Mouse (Mus musculus): Measurements from ENCODE around the gene Atl3. TPM values are rescaled to one million over a fixed set of nuclear protein-coding genes. Genes with fewer than 3 reads are reported as not detected.

Atl3 gene
- polyA plus RNA-seq, 1 experiment from 2014 or later, result 6.0 TPM

GRCm38 (mm10) chr19:7551550-7552300 lies 57.9 kb downstream of the Atl3 start:
- WGBS, result 69% methylated on average over 4 of the region's 4 CpGs
- Histone ChIP-seq H3K9ac (replicated peaks) (no peak overlapping the region), H3K27ac (no peak overlapping the region), H3K36me3 (no peaks in the 10 kb centered on the region), H3K4me3 (replicated peaks) (no peak overlapping the region), H3K9me3 (no peaks in the 10 kb centered on the region), H3K27me3 (no peaks in the 10 kb centered on the region), H3K4me2 (replicated peaks) (no peak overlapping the region), H3K4me1 (replicated peaks) (no peaks in the 10 kb centered on the region)
- no peak for ATAC-seq

- no peak overlapping the region for H3K9ac ChIP-seq (replicated peaks)
- H3K9me3 ChIP-seq, result no peaks in the 10 kb centered on the region
- H3K27ac ChIP-seq, result no peak overlapping the region
- H3K36me3 ChIP-seq, result no peaks in the 10 kb centered on the region
- ATAC-seq, result no peak
- H3K27me3 ChIP-seq, result no peaks in the 10 kb centered on the region
- WGBS, result 85% methylated on average over 2 of the region's 2 CpGs
- H3K4me2 ChIP-seq (replicated peaks), result no peak overlapping the region
- peaks cover 2% of the 10 kb centered on the region for H3K4me1 ChIP-seq (replicated peaks)
- no peak overlapping the region for H3K4me3 ChIP-seq (replicated peaks)
Measured at GRCm38 (mm10) chr19:7552301-7552673, 58.4 kb downstream of the Atl3 start.

GRCm38 (mm10) chr19:7553441-7553840 lies 59.6 kb downstream of the Atl3 start:
- no peaks in the 10 kb centered on the region for H3K36me3 ChIP-seq
- H3K9me3 ChIP-seq, result no peaks in the 10 kb centered on the region
- H3K4me1 ChIP-seq (replicated peaks), result peaks cover 12% of the 10 kb centered on the region
- H3K27ac ChIP-seq, result no peak overlapping the region
- no peak overlapping the region for H3K9ac ChIP-seq (replicated peaks)
- no peak overlapping the region for H3K4me3 ChIP-seq (replicated peaks)
- ATAC-seq, result no peak
- H3K27me3 ChIP-seq, result peaks cover 11% of the 10 kb centered on the region
- no peak overlapping the region for H3K4me2 ChIP-seq (replicated peaks)

DNA sequence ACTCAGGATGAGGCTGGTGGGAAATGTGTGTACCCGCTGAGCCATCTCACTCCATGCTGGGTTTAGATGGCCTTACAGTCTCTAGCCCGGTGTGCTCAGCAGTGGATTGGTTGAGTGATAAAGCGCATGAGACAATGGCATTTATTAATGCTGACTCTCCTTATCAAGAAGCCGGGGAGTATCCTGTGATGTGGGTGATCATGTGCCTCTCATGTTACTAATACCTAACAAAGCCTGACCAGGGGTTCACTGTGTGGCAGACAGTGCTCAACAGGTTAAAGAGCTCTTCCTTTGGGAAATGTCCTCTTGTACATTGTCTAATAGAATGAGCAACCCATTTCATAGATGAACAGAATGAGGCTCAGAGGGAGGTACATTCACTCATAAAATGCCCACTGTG lies 61.0 kb downstream of the Atl3 start:
- Histone ChIP-seq H3K27ac (no peak overlapping the region), H3K36me3 (no peaks in the 10 kb centered on the region), H3K9me3 (no peaks in the 10 kb centered on the region), H3K27me3 (peaks cover 12% of the 10 kb centered on the region), H3K4me2 (replicated peaks) (no peak overlapping the region), H3K4me3 (replicated peaks) (no peak overlapping the region), H3K9ac (replicated peaks) (no peak overlapping the region), H3K4me1 (replicated peaks) (peaks cover 12% of the 10 kb centered on the region)
- ATAC-seq, result no peak
- WGBS, result 71% methylated on average over 4 of the region's 4 CpGs

- Histone ChIP-seq H3K36me3 (no peaks in the 10 kb centered on the region), H3K4me1 (replicated peaks) (peaks cover 12% of the 10 kb centered on the region), H3K27ac (no peak overlapping the region), H3K27me3 (peaks cover 12% of the 10 kb centered on the region), H3K4me3 (replicated peaks) (no peak overlapping the region), H3K4me2 (replicated peaks) (no peak overlapping the region), H3K9ac (replicated peaks) (no peak overlapping the region), H3K9me3 (no peaks in the 10 kb centered on the region)
- WGBS, result 96% methylated on average over 1 of the region's 1 CpGs
- no peak for ATAC-seq
Measured at GRCm38 (mm10) chr19:7556641-7557040, 62.8 kb downstream of the Atl3 start.

DNA sequence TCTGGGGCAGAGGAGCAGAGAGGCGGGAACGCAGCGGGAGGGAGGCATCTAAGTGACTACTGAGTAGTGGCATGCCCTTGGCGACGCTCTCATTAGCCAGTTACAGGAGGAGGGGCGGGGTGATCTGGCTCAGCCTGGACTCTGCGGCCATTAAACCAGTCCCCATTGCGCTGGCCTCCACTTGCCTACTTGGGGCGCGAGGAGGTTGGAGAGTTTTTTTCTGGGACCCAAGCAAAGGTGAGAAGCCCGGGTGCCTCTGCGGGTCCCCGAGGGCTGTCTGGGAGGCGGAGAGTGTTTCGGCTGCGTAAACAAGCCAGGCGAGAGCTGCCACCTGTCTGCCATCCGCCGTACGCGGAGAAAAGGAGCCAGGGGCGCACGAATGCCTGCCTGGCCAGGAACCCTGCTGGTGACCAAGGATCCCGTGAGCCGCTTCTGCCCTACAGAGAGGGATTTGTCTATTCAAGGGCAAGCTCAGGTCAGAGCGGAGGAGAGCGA lies 63.5 kb downstream of the Atl3 start, which contains the start of gene Pla2g16:
Pla2g16 (plus strand) TSS at position 132 of the 495 bp plus-strand sequence.
- H3K9me3 ChIP-seq, result no peaks in the 10 kb centered on the region
- H3K9ac ChIP-seq (replicated peaks), result peak within 1 kb of the TSS; percentile 26; the same call in 1 of the 2 replicates
- peak within 1 kb of the TSS; percentile 32 for H3K4me3 ChIP-seq (replicated peaks)
- peak; percentile 76 for ATAC-seq
- peaks cover 12% of the 10 kb centered on the region for H3K4me1 ChIP-seq (replicated peaks)
- H3K36me3 ChIP-seq, result no peaks in the 10 kb centered on the region
- H3K4me2 ChIP-seq (replicated peaks), result peak within 1 kb of the TSS; percentile 58
- H3K27me3 ChIP-seq, result peaks cover 12% of the 10 kb centered on the region
- WGBS, result 1% methylated on average over 27 of the region's 27 CpGs
- no peak within 1 kb of the TSS for H3K27ac ChIP-seq

DNA sequence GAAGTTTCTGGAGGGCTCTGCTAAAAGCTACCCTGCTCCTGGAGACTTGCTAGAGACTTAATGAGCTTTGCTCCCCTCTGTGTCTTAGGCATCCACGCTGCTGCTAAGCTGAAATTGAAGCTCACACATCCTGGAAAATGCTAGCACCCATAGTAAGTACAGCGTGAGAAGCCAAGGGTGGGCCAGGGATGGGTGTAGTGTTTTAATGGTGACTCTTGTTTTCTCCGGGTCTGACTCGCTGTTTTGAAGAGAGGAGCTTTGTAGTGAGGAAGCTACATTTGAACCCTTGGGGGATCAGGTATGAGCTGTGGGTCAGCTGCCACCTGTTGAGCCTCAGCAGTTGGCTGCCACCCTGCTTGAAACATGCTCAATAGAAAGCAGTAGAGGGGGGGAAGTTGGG lies 64.0 kb downstream of the Atl3 start:
- peak overlapping the region; percentile 32 for H3K4me3 ChIP-seq (replicated peaks)
- peaks cover 12% of the 10 kb centered on the region for H3K27me3 ChIP-seq
- peak overlapping the region; percentile 58 for H3K4me2 ChIP-seq (replicated peaks)
- peaks cover 12% of the 10 kb centered on the region for H3K4me1 ChIP-seq (replicated peaks)
- no peak overlapping the region for H3K9ac ChIP-seq (replicated peaks)
- no peak overlapping the region for H3K27ac ChIP-seq
- WGBS, result 5% methylated on average over 4 of the region's 4 CpGs
- H3K9me3 ChIP-seq, result no peaks in the 10 kb centered on the region
- H3K36me3 ChIP-seq, result no peaks in the 10 kb centered on the region
- no peak for ATAC-seq

GRCm38 (mm10) chr19:7558675-7559074 lies 64.8 kb downstream of the Atl3 start:
- H3K4me3 ChIP-seq (replicated peaks), result no peak overlapping the region
- WGBS, result 83% methylated on average over 4 of the region's 4 CpGs
- no peak overlapping the region for H3K4me2 ChIP-seq (replicated peaks)
- H3K27me3 ChIP-seq, result peaks cover 12% of the 10 kb centered on the region
- no peak for ATAC-seq
- H3K27ac ChIP-seq, result no peak overlapping the region
- H3K9ac ChIP-seq (replicated peaks), result no peak overlapping the region
- peaks cover 12% of the 10 kb centered on the region for H3K4me1 ChIP-seq (replicated peaks)
- H3K9me3 ChIP-seq, result no peaks in the 10 kb centered on the region
- no peaks in the 10 kb centered on the region for H3K36me3 ChIP-seq

DNA sequence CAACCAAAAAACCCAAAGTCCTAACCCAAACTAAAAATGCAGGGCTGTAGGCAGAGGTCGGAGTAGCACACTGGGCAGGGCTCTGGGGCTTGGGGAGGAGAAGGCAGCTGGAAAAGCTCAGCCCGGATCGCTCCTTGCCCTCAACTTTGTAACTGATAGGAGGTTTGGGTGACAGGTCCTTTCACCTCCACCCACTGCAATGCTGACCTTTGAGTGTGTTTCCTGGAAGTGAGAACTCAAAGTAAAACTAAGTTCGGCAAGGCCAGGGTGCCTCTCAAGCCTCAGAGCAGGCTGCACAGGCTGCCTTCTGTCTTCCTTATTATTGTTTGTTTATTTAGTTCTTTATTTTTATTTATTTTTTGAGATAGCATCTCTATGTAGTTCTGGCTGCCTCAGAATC lies 66.1 kb downstream of the Atl3 start:
- no peak overlapping the region for H3K27ac ChIP-seq
- peaks cover 12% of the 10 kb centered on the region for H3K4me1 ChIP-seq (replicated peaks)
- WGBS, result 82% methylated on average over 4 of the region's 4 CpGs
- H3K9me3 ChIP-seq, result no peaks in the 10 kb centered on the region
- ATAC-seq, result no peak
- no peak overlapping the region for H3K4me2 ChIP-seq (replicated peaks)
- H3K36me3 ChIP-seq, result no peaks in the 10 kb centered on the region
- peaks cover 12% of the 10 kb centered on the region for H3K27me3 ChIP-seq
- no peak overlapping the region for H3K9ac ChIP-seq (replicated peaks)
- H3K4me3 ChIP-seq (replicated peaks), result no peak overlapping the region

DNA sequence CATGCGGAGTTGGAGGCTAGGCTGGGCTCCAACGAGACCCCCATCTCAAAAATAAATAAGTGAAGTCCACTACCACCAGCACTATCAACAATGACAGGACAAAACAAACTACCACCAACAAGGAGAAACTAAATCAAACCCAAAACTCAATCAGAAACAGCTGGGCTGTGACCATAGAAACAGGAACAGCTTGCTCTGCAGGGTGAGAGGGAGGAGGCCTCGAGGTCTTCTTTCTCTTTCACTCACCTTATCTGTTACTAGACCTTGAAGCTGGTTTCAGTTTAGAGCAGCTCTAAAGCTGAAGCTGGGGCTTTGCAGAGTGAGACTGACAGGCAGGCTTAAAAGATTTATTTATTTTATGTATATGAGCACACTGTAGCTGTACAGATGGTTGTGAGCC lies 67.6 kb downstream of the Atl3 start:
- Histone ChIP-seq H3K4me2 (replicated peaks) (no peak overlapping the region), H3K4me3 (replicated peaks) (no peak overlapping the region), H3K36me3 (no peaks in the 10 kb centered on the region), H3K4me1 (replicated peaks) (peaks cover 12% of the 10 kb centered on the region), H3K9ac (replicated peaks) (no peak overlapping the region), H3K9me3 (no peaks in the 10 kb centered on the region), H3K27me3 (peaks cover 12% of the 10 kb centered on the region), H3K27ac (no peak overlapping the region)
- ATAC-seq, result no peak
- WGBS, result 85% methylated on average over 3 of the region's 3 CpGs

- ATAC-seq, result no peak
- H3K4me3 ChIP-seq (replicated peaks), result no peak overlapping the region
- H3K36me3 ChIP-seq, result no peaks in the 10 kb centered on the region
- H3K4me1 ChIP-seq (replicated peaks), result peaks cover 6% of the 10 kb centered on the region
- no peak overlapping the region for H3K4me2 ChIP-seq (replicated peaks)
- 81% methylated on average over 10 of the region's 10 CpGs for WGBS
- H3K27me3 ChIP-seq, result peaks cover 9% of the 10 kb centered on the region
- no peak overlapping the region for H3K9ac ChIP-seq (replicated peaks)
- no peak overlapping the region for H3K27ac ChIP-seq
- no peaks in the 10 kb centered on the region for H3K9me3 ChIP-seq
Measured at GRCm38 (mm10) chr19:7562601-7563129, 68.8 kb downstream of the Atl3 start.

DNA sequence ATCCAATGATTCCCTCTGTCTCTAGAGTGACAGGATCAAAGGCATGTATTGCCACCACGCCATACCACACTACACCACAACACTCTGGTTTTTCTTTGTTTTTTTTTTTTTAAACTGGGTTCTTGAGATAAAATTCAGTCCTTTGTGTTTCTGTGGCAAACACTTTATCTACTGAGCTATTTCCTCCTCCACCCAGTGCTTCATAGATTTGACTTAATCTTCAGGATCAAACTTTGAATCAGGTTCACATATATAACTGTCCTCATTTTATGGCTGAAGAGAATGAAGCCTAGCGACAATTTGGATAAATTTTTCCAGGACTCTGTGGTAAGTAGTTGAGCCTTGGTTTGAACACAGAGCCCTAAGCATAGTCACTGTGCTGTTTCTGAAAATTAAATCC lies 69.8 kb downstream of the Atl3 start:
- no peak overlapping the region for H3K4me2 ChIP-seq (replicated peaks)
- no peaks in the 10 kb centered on the region for H3K4me1 ChIP-seq (replicated peaks)
- H3K27me3 ChIP-seq, result no peaks in the 10 kb centered on the region
- no peak overlapping the region for H3K27ac ChIP-seq
- H3K36me3 ChIP-seq, result no peaks in the 10 kb centered on the region
- no peaks in the 10 kb centered on the region for H3K9me3 ChIP-seq
- H3K4me3 ChIP-seq (replicated peaks), result no peak overlapping the region
- ATAC-seq, result no peak
- WGBS, result 90% methylated on average over 2 of the region's 2 CpGs
- no peak overlapping the region for H3K9ac ChIP-seq (replicated peaks)
